Mouse (Mus musculus) kidney, postnatal 0 days (tissue): ENCODE results near the gene Olfr1037. TPM values are rescaled to one million over a fixed set of nuclear protein-coding genes. Genes with fewer than 3 reads are reported as not detected.
"Not testable (repeated sequence)": the region's sequence is repeated elsewhere in the genome, so short reads cannot be mapped to it uniquely, and the experiment has no call there.

Experiments
- ATAC-seq: fragments of 200-750 bp; cut with Nextera tagmentation; replicated peaks from 2 replicates; pipeline ENCODE4 v1.8.0; 2017; ENCODE audit warnings: low read depth, moderate number of reproducible peaks, moderate TSS enrichment, moderate library complexity; ENCODE audit not compliant: low FRiP score
- DNase-seq: peaks from one replicate; pipeline ENCODE4 v3.0.0-alpha.2; 2016; ENCODE audit warnings: low spot score
- H3K27ac ChIP-seq: fragments of 300-500 bp; sonication (generic); 2 replicates; pipeline ENCODE4 v1.5.1; 2014; ENCODE audit warnings: mild to moderate bottlenecking
- H3K27me3 ChIP-seq: fragments of 300-500 bp; sonication (generic); 2 replicates; pipeline ENCODE4 v1.6.1; 2014; ENCODE audit warnings: low read length, mixed read lengths; ENCODE audit not compliant: insufficient read depth
- H3K36me3 ChIP-seq: fragments of 300-500 bp; sonication (generic); 2 replicates; pipeline ENCODE4 v1.6.1; 2014; ENCODE audit warnings: low read length, mixed read lengths; ENCODE audit not compliant: insufficient read depth
- H3K4me1 ChIP-seq: fragments of 300-500 bp; sonication (generic); replicated peaks from 2 replicates; pipeline ENCODE4 v1.6.1; 2014; ENCODE audit warnings: antibody characterized with exemption, low read length, mixed read lengths; ENCODE audit not compliant: insufficient read depth
- H3K4me2 ChIP-seq: fragments of 300-500 bp; sonication (generic); 2 replicates; pipeline ENCODE4 v1.6.1; 2014; ENCODE audit warnings: mild to moderate bottlenecking, low read length, moderate library complexity, mixed read lengths
- H3K4me3 ChIP-seq: fragments of 300-500 bp; sonication (generic); replicated peaks from 2 replicates; pipeline ENCODE4 v1.5.1; 2014; ENCODE audit warnings: low read depth, low read length
- H3K9ac ChIP-seq: fragments of 300-500 bp; sonication (generic); 2 replicates; pipeline ENCODE4 v1.6.1; 2014; ENCODE audit warnings: low read depth, low read length
- H3K9me3 ChIP-seq: fragments of 300-500 bp; sonication (generic); replicated peaks from 2 replicates; pipeline ENCODE4 v1.6.1; 2016; ENCODE audit warnings: low read length, inconsistent platforms, mixed read lengths
- CTCF ChIP-seq: IDR thresholded peaks from 2 replicates; pipeline ENCODE4 v1.5.1; 2016; ENCODE audit warnings: antibody characterized with exemption, low read depth, mild to moderate bottlenecking, moderate library complexity
- WGBS: fragments of 180-500 bp; shearing (Covaris S2); extraction: QIAGEN DNeasy Blood & Tissue Kit; methylation state at CpG from one replicate; pipeline ENCODE4 v1.1.7; 2014; 5-methylcytosine and 5-hydroxymethylcytosine counted together
- polyA plus RNA-seq: library from polyadenylated mRNA; unstranded; fragments of >200 nt; fragmentation: Nextera tagmentation; extraction: Ambion mirVana; gene quantifications from 2 replicates; pipeline ENCODE4 v1.2.1, GENCODE M21; 2015

Olfr1037 gene
- polyA plus RNA-seq = not detected in 2 replicates

DNA sequence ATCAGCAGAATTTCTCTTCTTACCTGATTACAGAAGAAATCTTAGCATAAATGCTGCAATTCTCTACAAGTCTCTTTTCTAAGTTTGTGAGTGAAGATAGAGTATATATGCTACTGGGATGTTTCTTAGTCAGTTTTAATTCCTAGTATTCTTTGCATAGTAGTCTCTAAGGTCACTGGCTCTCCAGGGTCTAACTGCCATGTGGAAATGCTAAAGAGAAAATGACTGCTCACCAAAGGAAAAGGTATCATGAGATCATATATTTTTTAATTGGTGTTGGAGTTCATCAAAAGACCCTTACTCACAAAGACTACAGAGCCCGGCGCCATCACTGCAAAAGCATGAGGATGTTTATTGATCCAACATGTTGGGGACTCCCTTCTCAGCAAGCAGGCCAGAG is at the start of gene Olfr1037:
Olfr1037 (minus strand) TSS at position 101 of the 400 bp plus-strand sequence.
- H3K27me3 ChIP-seq = no peaks in the 10 kb centered on the region
- no peak within 1 kb of the TSS for H3K4me2 ChIP-seq
- no peak within 1 kb of the TSS for H3K27ac ChIP-seq
- no peak for TF ChIP-seq CTCF
- no peak within 1 kb of the TSS for H3K9ac ChIP-seq
- H3K36me3 ChIP-seq = no peaks in the 10 kb centered on the region
- 98% methylated on average over 2 of the region's 2 CpGs for WGBS
- ATAC-seq = no peak
- H3K9me3 ChIP-seq = no peaks in the 10 kb centered on the region
- H3K4me1 ChIP-seq = no peaks in the 10 kb centered on the region
- no peak for DNase-seq
- no peak within 1 kb of the TSS for H3K4me3 ChIP-seq

DNA sequence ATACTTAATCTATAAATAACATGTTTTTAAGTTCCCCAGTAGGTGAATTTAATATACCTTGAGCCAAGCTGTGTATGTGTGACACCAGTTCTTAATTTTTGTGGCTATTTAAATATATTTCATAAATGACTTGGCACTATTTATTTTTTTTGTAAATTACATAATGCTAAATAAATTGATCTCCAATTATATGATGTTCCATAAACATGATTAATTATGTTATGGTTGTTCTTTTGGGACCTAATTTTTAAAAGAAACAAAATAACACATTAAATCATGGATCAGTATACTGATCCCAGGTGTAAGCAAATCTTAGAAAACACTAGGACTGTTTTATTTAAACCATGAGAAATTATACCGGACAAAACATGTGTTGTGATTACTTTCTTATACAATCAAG is 48.6 kb upstream of the Olfr1037 start, which contains the start of gene Olfr1039:
Olfr1039 (minus strand) TSS at position 101 of the 400 bp plus-strand sequence.
- DNase-seq (no peak), ATAC-seq (no peak)
- no peak within 1 kb of the TSS for H3K4me3 ChIP-seq
- no peaks in the 10 kb centered on the region for H3K4me1 ChIP-seq
- H3K9ac ChIP-seq = no peak within 1 kb of the TSS
- no peaks in the 10 kb centered on the region for H3K36me3 ChIP-seq
- H3K4me2 ChIP-seq = no peak within 1 kb of the TSS
- no peak for TF ChIP-seq CTCF
- H3K27ac ChIP-seq = no peak within 1 kb of the TSS
- H3K9me3 ChIP-seq = no peaks in the 10 kb centered on the region
- 92% methylated on average over 1 of the region's 1 CpGs for WGBS
- H3K27me3 ChIP-seq = no peaks in the 10 kb centered on the region

DNA sequence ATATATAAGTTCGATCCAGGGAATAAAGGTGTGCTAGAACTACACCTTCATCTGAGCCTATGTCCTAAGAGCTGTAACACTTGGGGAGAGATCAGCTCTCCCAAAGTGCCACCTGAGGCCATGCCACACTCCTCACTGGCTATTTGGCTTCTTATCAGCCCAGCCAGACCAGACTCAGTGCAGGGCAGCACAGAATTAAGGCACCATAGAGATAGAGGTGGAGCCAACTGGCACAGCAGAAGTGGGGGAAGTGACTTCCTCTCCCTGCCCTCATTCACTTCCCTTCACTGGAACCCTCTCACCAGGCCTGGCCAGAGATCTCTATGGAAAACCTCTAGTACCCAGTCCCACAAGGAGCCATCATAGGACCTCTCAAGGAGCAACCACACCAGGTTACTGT is 6.7 kb downstream of the Olfr1037 start:
- H3K9ac ChIP-seq, H3K4me1 ChIP-seq, DNase-seq, H3K27ac ChIP-seq, H3K4me2 ChIP-seq, H3K4me3 ChIP-seq, H3K36me3 ChIP-seq, ATAC-seq, H3K9me3 ChIP-seq, H3K27me3 ChIP-seq: not testable (repeated sequence)
- whole genome bisulfite sequencing = 85% methylated on average over 1 of the region's 1 CpGs

DNA sequence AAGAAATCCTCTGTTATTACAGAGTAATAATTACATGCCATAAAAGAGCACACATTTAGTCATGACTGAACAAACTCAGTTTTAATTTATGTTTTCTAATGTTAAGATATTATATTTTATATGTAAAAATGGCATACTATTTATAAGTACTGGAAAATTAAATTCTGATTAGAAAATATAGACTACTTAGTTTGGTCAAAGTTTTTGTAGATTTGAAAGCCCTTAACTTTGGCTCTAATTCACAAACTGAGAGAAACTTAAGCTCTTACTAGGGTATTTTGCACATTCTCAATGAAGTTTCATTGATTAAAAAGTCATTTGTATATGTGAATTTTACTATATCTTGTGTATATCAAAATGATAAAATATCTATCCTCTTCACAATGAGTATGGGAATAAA is 13.5 kb downstream of the Olfr1037 start, which contains the start of gene Olfr1036:
Olfr1036 (plus strand) TSS at position 301 of the 400 bp plus-strand sequence.
- H3K9me3 ChIP-seq, H3K27me3 ChIP-seq, DNase-seq, H3K4me3 ChIP-seq, ATAC-seq, H3K27ac ChIP-seq, H3K9ac ChIP-seq, H3K4me1 ChIP-seq, H3K4me2 ChIP-seq, H3K36me3 ChIP-seq: not testable (repeated sequence)

DNA sequence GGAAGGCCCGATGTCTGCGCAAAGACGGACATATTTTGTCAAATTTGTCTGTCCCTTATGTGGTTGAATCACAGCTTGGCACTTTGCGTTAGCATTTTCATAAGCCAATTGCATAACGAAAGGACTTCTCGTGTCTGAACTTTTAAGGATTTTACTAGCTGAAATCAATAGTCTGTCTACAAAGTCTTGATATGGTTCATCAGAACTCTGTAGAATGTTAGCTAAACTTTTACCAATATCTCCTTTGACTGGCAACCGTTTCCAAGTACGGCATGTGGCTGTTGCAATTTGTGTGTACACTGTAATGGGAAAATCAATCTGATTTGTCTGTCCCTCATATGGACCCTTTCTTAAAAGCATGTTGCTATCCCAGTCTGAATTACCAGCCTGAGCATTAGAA is 17.0 kb downstream of the Olfr1037 start:
- DNase-seq (no peak), ATAC-seq (no peak)
- H3K9me3 ChIP-seq = no peaks in the 10 kb centered on the region
- 93% methylated on average over 8 of the region's 8 CpGs for WGBS
- no peak for TF ChIP-seq CTCF
- no peak overlapping the region for H3K4me3 ChIP-seq
- H3K9ac ChIP-seq = no peak overlapping the region
- H3K27ac ChIP-seq = no peak overlapping the region
- H3K4me2 ChIP-seq = no peak overlapping the region
- H3K36me3 ChIP-seq = no peaks in the 10 kb centered on the region
- no peaks in the 10 kb centered on the region for H3K4me1 ChIP-seq
- H3K27me3 ChIP-seq = no peaks in the 10 kb centered on the region

DNA sequence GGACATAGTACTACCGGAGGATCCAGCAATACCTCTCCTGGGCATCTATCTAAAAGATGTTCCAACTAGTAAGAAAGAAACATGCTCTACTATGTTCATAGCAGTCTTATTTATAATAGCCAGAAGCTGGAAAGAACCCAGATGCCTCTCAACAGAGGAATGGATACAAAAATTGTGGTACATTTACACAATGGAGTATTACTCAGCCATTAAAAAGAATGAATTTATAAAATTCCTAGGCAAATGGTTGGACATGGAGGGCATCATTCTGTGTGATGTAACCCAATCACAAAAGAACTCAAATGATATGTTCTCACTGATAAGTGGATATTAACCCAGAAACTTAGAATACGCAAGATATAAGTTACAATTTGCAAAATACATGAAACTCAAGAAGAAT is 23.4 kb downstream of the Olfr1037 start:
- not testable (repeated sequence) for H3K27me3 ChIP-seq, H3K4me1 ChIP-seq, DNase-seq, H3K27ac ChIP-seq, H3K36me3 ChIP-seq, ATAC-seq, H3K4me3 ChIP-seq, H3K9ac ChIP-seq, H3K9me3 ChIP-seq, H3K4me2 ChIP-seq
- WGBS = 92% methylated on average over 2 of the region's 2 CpGs

DNA sequence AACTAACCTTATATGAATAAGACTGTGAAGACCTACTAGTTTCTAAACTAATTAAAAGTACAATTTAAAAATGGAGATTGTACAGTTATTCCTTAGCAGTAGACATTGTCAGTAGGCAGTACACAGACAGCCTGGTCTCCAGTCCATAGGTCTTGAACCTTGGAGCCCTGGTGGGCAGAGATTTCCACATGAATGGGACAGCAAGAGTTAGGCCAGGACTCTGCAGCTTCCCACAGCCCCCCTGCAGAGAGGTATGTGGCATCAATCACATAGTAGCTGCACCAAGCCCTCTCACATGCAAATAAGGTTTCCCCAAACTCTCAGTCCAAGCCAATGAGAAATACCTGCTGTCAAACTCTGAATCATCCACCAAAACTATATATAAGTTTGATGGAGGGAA is 36.4 kb downstream of the Olfr1037 start:
- not testable (repeated sequence) for H3K36me3 ChIP-seq, H3K4me2 ChIP-seq, H3K27ac ChIP-seq, H3K27me3 ChIP-seq, H3K9ac ChIP-seq, DNase-seq, H3K9me3 ChIP-seq, ATAC-seq, H3K4me3 ChIP-seq, H3K4me1 ChIP-seq
